ENCODE assay signal across 19 mouse cellular contexts in genomic region chr19:20403740-20404139, GRCm38 (mm10). TPM values are rescaled to one million over a fixed set of nuclear protein-coding genes. Genes with fewer than 3 reads are reported as not detected.
DNase-seq lines count a peak whose midpoint lies in the region; ATAC-seq and TF ChIP-seq lines count a peak whose summit lies in the region.
"Had no signal": no experiment of that assay in that cellular context is flagged by ENCODE, and none has a peak within 500 bp of the region (broad histone marks: within the 10 kb centered on the region; RNA-seq: fewer than 3 reads in every experiment).

No protein-coding gene starts in this region.

- H3K79me3 ChIP-seq in C2C12 (ENCODE audit: low read depth): no peaks in the 10 kb centered on the region

- no peak overlapping the region for H3K9ac ChIP-seq in midbrain, embryonic 14.5 days (replicated peaks; ENCODE audit: low read length)
- H3K9ac ChIP-seq in forebrain, embryonic 12.5 days: no peak overlapping the region
- H3K9ac ChIP-seq: embryonic facial prominence, embryonic 12.5 days had no signal

- H3K4me2 ChIP-seq in midbrain, embryonic 14.5 days (ENCODE audit: low read length): no peak overlapping the region
- H3K4me2 ChIP-seq in forebrain, embryonic 12.5 days: no peak overlapping the region
- H3K4me2 ChIP-seq: embryonic facial prominence, embryonic 12.5 days had no signal

- 89% methylated on average over 3 of the region's 3 CpGs for WGBS in midbrain, embryonic 14.5 days
- WGBS in forebrain, embryonic 12.5 days: 87% methylated on average over 3 of the region's 3 CpGs

- no peaks in the 10 kb centered on the region for H3K27me3 ChIP-seq in C2C12 (ENCODE audit: control insufficient read depth, insufficient read depth, insufficient read length)
- no peaks in the 10 kb centered on the region for H3K27me3 ChIP-seq in midbrain, embryonic 14.5 days (ENCODE audit: control insufficient read depth, insufficient read depth, low read length)
- no peaks in the 10 kb centered on the region for H3K27me3 ChIP-seq in forebrain, embryonic 12.5 days
- H3K27me3 ChIP-seq: embryonic facial prominence, embryonic 12.5 days had no signal

- no peak for DNase-seq in midbrain, embryonic 14.5 days
- no peak for DNase-seq in adrenal gland, postnatal 10 days
- DNase-seq: adrenal gland, adult 2 months; adrenal gland, postnatal 14 days; adrenal gland, postnatal 36 days; B cell, adult 2 months; cerebellum, adult 11-12 months; cerebellum, adult 2 months; cerebellum, adult 9-10 months; cerebellum, postnatal 10 days; cerebellum, postnatal 25 days had no signal

- no peak for TF ChIP-seq CTCF in C2C12 (IDR thresholded peaks at IDR 0.05; ENCODE audit: control insufficient read depth, insufficient read depth, insufficient read length)

- no peaks in the 10 kb centered on the region for H3K36me3 ChIP-seq in C2C12 (ENCODE audit: control insufficient read depth, insufficient read depth)
- H3K36me3 ChIP-seq in midbrain, embryonic 14.5 days (ENCODE audit: control insufficient read depth, insufficient read depth, low read length): no peaks in the 10 kb centered on the region
- no peaks in the 10 kb centered on the region for H3K36me3 ChIP-seq in forebrain, embryonic 12.5 days (replicated peaks)
- H3K36me3 ChIP-seq: embryonic facial prominence, embryonic 10.5 days; embryonic facial prominence, embryonic 12.5 days had no signal

- no peaks in the 10 kb centered on the region for H3K9me3 ChIP-seq in midbrain, embryonic 14.5 days (ENCODE audit: control insufficient read depth, low read length)
- H3K9me3 ChIP-seq in forebrain, embryonic 12.5 days: no peaks in the 10 kb centered on the region
- H3K9me3 ChIP-seq: embryonic facial prominence, embryonic 10.5 days; embryonic facial prominence, embryonic 12.5 days had no signal

- no peaks in the 10 kb centered on the region for H3K79me2 ChIP-seq in C2C12 (ENCODE audit: control insufficient read depth, insufficient read depth)

- ATAC-seq in megakaryocyte, adult 5-6 weeks (ENCODE audit: poor library complexity, severe bottlenecking): peak; percentile 42; the same call in 1 of the 2 replicates
- no peak for ATAC-seq in midbrain, embryonic 14.5 days (ENCODE audit: low FRiP score, low TSS enrichment)
- ATAC-seq in forebrain, embryonic 12.5 days (ENCODE audit: low FRiP score): no peak
- ATAC-seq: forebrain, embryonic 14.5 days; forebrain, embryonic 16.5 days had no signal

- H3K4me3 ChIP-seq in C2C12 (ENCODE audit: insufficient read depth, poor library complexity, severe bottlenecking): no peak overlapping the region
- H3K4me3 ChIP-seq in midbrain, embryonic 14.5 days (replicated peaks; ENCODE audit: low read depth, low read length): no peak overlapping the region
- H3K4me3 ChIP-seq in forebrain, embryonic 12.5 days (replicated peaks): no peak overlapping the region
- H3K4me3 ChIP-seq: embryonic facial prominence, embryonic 10.5 days; embryonic facial prominence, embryonic 12.5 days had no signal

- H3K27ac ChIP-seq in midbrain, embryonic 14.5 days (replicated peaks; ENCODE audit: low read depth, low read length): no peak overlapping the region
- no peak overlapping the region for H3K27ac ChIP-seq in forebrain, embryonic 12.5 days
- H3K27ac ChIP-seq: embryonic facial prominence, embryonic 10.5 days; embryonic facial prominence, embryonic 12.5 days had no signal

- no peak overlapping the region for H3ac ChIP-seq in C2C12 (ENCODE audit: control insufficient read depth, insufficient read length, low read depth)

- no peaks in the 10 kb centered on the region for H3K4me1 ChIP-seq in midbrain, embryonic 14.5 days (ENCODE audit: control insufficient read depth, insufficient read depth, low read length)
- H3K4me1 ChIP-seq in forebrain, embryonic 12.5 days: no peaks in the 10 kb centered on the region
- H3K4me1 ChIP-seq: embryonic facial prominence, embryonic 10.5 days; embryonic facial prominence, embryonic 12.5 days had no signal

TF ChIP-seq in C2C12, 6 proteins besides CTCF, POLR2A, EP300 and RAD21:
- TF ChIP-seq CEBPB (IDR thresholded peaks at IDR 0.05; ENCODE audit: low read depth) (peak; percentile 66), MYOG (IDR thresholded peaks at IDR 0.05; ENCODE audit: control insufficient read depth, extremely low read depth, insufficient read length) (no peak)

RNA-seq across cellular contexts. Expression of gene Anxa1, which starts 13.0 kb away (rescaled TPM):
- 402 TPM for polyA plus RNA-seq in C2C12 (2012; fragmentation: generic; extraction: Trizol)
- total RNA-seq in megakaryocyte, adult 5-6 weeks (2015): 1,533 and 1,715 TPM in 2 replicates
- 1,919 and 2,040 TPM in 2 replicates for total RNA-seq in megakaryocyte, adult 5-6 weeks (2017)
- 3.3 and 5.6 TPM in 2 replicates for polyA plus RNA-seq in midbrain, embryonic 14.5 days (2014; fragmentation: Nextera tagmentation; extraction: Ambion mirVana)
- 10 to 100 TPM; 29.5 to 37.6 TPM for total RNA-seq in adrenal gland, postnatal 10 days (2021)
- 4.8 and 5.2 TPM in 2 replicates for polyA plus RNA-seq in forebrain, embryonic 12.5 days (2016; fragmentation: Nextera tagmentation; extraction: Ambion mirVana)
- total RNA-seq: MEL had no signal

Comparison
In these comparisons a context has a peak if more than half of its experiments do, and no peak if none do; other contexts are left out.
1. RNA of gene Anxa1, which starts 13.0 kb away (polyA plus RNA-seq): 402 TPM in C2C12 (single experiment); 3.3 to 5.6 TPM in midbrain, embryonic 14.5 days and 4.8 to 5.2 TPM in forebrain, embryonic 12.5 days; every median in the first group is over 10 times any median in the second.